Mouse (Mus musculus) mesoderm, embryonic 11.5 days (tissue): ENCODE data around the gene Lrrfip1.

ENCODE experiments used
- DNase-seq: peaks from one replicate; pipeline ENCODE4 v3.0.0-alpha.2; 2012; ENCODE audit warnings: low read depth, low spot score

Lrrfip1 gene

DNA sequence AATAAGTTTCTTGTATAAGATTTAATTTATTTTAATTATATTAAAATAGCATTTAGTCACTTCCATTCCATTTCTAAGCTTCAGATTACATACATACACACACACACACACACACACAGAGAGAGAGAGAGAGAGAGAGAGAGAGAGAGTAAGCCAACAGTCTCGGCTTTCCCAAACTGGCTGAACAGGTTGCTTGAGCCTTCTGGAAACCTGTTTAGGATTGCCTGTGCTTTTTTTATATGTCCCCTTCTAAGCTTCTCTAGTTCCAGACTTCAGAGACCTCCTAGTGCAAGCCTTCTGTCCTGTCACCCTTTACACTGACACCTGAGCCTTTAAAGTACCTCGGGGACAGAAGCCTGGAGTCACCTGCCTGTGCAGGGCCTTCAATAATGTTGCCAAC is 87.1 kb downstream of the Lrrfip1 start:
- DNase-seq: no peak

DNA sequence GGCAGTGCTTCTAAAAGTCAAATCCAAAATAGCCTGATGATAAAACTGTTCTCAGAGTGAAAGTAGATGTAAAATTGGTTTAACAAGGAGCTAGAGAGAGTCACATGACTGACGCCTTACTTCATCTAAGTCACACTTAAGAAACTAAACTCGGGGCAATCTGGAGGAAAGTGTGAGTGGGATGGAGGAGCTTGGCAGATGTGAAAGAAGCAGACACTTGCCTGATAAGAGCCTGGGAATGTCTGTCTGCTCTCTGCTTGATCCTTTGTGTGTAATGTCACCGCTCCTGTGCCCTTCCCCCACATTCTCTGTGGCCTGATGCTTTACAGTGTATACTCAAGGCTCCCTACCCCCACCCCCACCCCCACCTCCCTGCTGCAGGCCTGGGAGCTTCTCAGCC is 87.8 kb downstream of the Lrrfip1 start:
- no peak for DNase-seq

DNA sequence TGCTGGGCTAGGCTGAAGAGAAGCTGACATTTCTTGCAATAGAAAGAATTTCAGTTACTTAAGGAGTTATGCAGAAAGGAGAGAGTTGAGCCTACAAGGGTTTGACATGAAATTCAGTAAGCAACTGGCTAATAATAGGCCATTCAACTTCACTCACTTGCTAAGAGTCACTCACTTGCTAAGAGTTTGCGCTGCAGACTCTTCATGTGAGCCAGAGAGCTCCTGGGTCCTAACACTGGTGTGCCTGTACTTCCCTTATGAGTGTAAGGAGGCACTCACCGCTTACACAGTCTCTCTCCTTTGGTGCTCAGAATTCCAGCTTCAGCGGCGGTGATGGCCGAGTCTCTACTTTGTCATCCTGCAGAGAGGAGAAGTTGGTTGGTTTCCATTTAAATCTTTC is 88.2 kb downstream of the Lrrfip1 start:
- no peak for DNase-seq

DNA sequence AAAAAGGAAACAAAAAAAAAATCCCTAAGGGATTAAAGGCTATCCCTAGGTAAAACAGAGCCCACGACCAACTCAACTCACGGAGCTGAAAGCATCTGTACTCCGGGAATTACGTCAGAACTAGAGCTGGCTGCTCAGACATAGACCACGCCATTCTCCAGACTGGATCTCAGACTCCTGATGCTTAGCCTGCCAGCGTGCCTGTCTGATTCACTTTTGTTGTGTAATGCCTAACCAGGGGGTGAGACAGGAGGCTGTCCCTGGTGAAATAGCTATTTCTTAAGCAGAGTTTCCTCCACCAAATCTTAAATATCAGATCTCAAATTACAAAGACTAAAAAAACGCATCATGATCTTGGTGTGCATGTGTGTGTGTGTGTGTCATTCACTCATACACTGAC is 89.5 kb downstream of the Lrrfip1 start:
- no peak for DNase-seq

DNA sequence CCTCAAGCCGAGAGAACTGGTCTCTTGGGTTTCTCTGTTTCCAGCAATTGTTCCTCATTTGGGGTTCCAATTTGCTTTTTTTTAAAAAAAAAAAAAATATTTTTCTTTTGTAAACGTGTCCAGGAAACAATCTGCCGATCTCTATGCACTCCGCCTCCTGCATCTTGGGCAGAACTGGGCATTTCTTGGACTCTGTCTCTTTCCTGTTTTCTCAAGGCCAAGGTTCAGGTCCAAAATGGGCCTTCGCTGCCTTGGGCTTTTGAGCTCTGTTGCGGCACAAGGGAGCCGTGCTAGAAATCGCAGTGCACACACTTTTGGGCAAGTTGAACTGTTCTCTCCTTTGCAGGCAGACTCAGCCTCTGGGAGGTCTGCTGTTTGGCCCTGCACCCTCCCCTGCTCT is 90.4 kb downstream of the Lrrfip1 start:
- no peak for DNase-seq

DNA sequence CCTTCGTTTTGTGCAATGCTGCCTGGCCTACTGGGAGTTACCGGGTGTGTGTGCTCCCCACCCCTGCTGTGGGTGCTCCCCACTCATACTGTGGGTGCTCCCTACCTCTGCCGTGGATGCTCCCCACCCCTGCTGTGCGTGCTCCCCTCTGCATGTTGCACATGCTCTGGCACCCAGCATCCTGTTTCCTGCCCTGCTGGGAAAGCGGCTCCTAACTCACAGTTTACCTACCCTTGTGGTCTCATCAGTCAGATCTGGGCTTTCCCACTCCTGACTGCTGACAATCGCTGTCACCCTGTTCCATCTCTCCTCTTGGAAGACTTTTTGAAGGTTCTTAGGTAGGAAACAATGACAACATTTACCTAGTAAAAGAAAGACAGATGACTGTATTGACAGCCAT is 91.9 kb downstream of the Lrrfip1 start:
- no peak for DNase-seq

DNA sequence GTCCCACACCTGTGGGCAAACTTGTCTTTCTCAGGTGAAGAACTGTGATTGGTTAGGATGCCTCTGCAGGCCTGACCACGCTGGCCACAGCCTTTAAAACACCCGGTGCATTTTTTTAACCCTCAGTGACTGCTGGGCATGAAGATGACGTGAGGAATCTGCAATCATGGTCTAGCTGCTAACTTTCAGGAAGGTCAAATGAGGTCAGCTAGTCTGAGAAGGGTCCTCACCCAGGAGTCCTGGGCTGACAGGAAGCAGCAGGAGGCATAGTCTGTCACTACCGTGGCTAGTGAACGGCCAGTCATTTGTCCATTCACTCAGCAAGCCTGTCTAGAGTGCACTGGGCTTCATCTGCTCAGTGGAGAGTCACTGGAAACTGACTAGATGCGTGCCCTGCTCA is 93.9 kb downstream of the Lrrfip1 start:
- no peak for DNase-seq

DNA sequence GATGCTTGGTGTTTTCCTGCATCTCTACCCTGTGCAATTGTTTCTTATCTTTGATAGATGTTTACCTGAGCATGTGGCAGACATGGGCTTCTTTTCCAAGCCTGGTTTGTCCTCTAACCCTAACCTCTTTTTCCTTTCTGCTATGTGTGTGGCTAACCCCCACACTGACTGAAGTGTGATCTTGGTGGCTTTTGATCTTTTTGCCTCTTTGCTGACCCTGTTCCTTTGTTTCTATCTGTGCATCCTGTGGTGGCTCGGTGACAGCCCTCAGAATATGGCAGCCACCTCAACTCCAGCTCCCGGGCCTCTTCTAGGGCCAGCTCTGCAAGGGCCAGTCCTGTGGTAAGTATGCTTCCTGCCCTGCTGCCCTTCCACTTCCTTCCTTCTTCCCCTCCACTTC is 94.8 kb downstream of the Lrrfip1 start:
- no peak for DNase-seq

DNA sequence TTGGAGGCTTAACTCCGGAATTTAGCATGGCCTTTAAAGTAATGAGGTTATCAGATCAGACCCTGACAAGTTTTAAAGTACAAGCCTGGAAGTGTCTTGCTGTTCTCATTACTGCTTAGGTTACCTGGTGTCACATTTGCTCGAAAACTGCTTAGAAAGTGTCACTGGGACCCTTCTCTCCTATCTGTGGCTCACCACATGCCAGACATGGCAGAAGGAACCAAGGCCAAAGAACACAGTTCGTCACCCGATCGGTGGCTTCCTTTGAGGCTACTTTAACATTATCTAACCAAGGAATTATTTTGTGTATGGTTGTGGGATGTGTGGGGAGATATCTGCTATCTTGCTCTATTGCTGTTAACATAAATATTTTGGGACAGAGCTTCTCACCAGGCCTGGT is 95.5 kb downstream of the Lrrfip1 start:
- DNase-seq: no peak

DNA sequence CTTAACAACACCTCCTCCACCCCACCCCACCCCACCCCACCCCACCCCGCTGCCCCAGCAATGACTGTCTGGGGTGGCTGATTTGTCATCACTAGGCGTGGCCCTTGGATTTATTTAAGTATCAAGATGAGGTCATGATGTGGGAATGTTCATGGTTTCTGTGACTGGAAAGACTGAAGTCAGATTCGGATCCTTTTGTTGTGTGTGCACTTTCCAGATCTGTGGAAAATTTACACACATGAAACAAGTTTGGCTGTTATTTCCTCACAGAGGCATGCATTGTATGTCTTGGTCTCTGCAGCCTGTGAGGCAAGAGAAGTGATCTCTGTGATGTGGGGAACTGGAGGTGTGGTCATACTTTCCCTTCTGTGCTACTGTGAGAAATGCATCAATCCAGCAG is 96.7 kb downstream of the Lrrfip1 start:
- DNase-seq: no peak

DNA sequence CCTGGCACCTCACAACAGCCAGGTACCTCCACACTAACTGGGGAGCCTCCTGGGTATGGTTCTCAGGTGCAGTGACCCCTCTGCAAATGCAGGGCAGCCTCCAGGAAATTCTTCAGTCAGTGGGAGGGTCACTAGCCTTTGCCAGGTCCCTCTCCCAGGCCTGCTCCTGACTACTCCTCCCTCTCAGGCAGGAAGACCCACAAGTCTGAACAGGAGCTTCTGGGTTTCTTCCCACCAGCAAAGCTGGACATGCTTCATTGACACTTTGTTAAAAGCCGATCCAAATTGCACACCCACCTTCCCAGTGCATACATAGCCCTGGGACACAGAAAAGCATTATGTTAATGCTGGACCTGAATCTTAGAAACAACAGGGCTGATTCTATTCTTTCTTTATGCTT is 97.3 kb downstream of the Lrrfip1 start:
- no peak for DNase-seq

DNA sequence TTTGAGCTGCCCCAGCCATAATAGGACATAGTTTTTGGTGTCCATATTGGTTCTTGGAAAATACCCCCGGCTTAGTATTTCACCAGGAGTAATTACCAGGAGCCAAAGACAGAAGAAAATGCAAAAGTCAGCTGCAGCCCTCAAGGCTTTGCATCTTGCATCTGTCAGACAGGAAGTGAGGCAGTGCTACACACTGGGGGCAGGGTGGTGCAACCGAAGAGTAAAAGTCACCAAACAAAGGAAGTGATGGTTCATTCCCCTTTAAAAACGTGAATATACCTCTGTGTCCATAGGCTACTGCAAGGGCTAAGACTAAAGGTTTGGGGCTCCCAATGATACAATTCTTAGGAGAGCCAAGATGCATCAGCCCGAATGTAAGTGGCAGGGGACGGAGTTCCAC is 98.0 kb downstream of the Lrrfip1 start:
- DNase-seq: no peak

DNA sequence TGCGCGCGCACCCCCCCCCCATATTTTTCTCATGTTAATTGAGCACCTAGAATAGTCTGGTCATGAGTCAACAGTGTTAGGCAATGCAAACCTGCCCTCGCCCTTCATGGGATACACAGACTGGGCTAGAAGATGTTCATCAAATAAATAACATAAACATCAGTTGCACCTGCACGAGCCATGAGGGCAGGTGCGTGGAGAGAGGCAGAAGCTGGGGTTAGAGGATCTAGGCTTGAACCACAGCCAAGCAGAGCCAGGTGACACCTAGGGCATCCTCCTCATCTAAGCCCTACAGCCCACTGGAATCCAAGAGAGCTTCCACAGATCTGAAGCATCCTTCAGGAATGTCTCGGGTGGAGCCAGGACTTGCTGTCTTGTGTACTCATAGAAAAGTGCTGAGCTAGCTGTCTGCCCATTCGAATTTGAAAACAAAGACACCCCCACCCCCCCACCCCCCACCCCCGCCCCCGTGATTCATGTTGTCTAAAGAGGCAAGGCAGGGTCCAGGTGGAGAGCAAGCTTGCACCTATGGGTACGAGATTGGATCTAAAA is 98.8 kb downstream of the Lrrfip1 start:
- no peak for DNase-seq

DNA sequence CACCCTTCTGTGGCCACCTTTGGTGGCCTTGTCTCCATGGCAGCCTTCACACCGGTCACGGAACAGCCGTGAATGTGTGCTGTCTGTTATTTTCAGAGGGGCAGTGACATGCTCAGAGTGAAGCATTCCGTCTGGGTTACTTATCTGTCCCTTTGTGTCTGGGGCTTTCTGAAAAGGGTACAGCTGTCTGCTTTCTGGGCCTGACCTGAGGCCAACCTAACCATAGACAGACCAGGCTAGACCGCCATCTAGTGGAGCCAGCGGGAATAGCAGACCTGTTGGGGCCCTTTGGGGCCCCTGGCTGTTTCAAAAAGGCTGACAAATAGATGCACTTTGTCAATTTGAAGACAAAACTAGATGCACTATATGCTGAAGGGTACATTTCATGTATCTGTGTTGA is 100.3 kb downstream of the Lrrfip1 start:
- DNase-seq: peak; percentile 78

DNA sequence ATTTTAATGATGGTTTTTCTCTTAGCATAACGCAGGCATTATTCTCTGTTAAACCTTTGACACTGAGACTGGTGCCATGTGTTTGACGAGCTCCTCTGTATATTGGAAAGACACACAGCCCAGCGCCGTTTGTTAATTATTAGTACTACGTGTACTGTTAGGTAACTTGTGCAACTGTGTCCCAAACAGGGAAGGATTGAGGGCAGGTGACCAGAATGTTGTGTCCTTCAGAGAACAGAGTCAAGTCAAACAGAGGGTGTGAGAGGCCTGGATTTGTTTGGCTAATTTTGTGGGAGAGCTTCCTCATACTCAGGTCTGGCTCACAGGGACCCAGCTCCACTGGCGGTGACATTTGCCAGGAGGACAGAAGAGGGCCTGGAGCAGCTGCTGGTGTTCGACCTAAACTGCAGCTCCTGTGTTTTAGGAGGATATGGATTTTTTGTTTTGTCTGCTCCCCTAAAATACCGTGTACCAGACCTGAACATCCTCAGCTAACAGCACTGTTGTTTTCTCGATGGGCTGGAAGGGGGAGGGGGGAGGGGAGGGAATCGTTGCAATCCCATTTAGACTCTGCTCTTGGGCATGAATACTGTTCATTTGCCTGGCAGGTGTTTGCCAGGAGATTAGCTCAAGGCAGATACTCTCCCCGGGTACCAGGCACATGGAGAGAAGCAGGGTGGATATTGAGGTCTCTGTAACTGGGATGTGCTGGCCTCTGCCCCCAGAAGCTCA is 103.3 kb downstream of the Lrrfip1 start:
- no peak for DNase-seq

DNA sequence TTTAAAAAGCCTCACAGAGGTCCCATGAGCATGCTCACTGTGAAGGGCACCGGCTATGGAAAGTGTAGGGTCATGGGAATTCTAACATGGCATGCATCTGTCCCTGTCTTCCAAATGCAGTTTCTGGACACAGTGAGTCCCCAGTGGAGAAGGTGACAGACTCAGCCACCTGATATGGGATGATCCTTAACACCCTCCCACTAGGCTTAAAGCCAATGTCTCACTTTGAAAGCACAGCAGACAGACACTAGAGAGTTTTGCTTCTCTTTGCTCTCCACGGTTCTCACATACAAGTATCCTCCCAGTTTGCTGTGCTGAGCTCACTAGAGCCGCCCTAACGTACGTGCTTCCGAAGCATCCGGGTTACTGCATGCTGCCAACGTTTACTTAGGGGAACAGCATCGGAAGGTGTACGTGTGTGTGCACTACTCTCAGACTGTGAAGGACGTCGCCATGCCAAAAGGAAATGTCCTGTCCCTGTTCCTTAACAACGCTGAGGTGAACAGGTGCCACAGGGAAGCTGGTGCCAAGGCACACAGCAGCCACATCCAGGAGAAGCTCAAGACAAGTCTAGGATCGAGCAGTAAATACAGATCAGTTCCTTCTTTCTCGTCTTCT is 104.9 kb downstream of the Lrrfip1 start:
- no peak for DNase-seq

DNA sequence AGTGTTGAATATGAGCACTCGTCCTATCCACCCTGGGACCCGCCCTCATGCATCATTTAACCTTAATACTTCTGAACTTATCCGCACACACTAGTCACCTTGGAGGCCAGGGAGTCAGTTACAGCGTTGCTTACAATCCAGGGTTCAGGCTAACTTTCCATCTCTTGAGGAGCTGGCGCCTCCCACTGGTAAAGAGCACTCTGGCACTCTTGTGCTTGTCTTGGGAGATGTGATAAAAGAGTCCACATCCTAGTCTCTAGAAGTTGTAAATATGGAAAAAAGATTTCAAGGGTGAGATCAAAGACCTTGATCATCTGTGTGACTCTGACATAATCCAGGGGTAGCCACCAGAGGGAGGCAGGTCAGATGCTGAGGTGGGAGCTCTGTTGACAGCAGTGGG is 109.0 kb downstream of the Lrrfip1 start:
- no peak for DNase-seq

DNA sequence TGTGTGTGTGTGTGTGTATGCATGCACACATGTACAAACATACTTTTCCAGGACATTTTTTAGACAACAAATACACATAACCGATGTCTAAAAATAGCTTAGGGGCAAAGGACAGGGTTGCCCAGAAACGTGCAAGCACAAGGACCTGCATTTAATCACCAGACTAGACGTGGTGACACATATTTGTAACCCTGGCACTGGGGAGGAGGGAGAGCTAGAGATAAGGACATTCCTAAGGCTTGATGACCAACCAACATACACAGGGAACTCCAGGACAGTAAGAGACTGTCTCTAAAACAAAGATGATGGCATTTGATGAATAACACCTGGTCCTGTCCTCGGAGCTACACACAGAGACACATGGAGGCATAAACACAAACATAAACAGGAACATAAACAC is 110.8 kb downstream of the Lrrfip1 start:
- no peak for DNase-seq

DNA sequence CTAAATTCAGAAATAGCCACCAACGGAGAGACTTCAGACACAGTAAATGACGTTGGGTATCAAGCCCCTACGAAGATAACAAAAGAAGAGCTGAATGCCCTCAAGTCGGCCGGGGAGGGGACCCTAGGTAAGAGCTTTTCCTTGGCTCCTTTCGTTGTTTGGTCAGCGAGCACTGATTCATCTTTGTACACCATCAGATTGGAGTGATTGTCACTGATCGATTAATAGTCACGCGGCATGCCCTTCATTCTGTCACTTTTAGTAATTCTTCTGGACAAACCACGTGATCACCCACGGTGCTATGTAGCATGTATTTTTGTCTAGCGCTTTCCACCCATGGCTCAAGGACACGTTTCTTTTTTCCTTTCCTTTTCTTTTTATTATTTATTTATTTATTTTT is 113.6 kb downstream of the Lrrfip1 start:
- no peak for DNase-seq

DNA sequence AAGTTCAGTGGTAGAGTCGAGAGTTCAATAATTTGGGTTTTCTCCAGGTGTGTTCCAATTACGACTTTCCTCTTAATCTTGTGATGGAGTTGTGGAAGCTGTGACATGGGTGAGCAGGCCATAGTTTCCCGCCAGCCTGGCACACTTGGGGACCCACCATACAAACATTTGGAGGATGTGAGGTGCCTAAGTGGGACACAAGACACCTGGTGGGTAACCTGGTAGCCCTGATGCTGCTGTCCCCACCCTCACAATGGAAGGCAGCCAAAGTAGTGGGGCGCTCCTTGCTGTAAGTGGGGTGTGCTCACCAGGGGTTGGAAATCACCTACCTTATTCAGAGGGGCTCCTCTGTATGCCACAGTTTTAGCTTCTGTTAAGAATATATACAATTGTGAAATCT is 114.1 kb downstream of the Lrrfip1 start:
- DNase-seq: no peak

DNA sequence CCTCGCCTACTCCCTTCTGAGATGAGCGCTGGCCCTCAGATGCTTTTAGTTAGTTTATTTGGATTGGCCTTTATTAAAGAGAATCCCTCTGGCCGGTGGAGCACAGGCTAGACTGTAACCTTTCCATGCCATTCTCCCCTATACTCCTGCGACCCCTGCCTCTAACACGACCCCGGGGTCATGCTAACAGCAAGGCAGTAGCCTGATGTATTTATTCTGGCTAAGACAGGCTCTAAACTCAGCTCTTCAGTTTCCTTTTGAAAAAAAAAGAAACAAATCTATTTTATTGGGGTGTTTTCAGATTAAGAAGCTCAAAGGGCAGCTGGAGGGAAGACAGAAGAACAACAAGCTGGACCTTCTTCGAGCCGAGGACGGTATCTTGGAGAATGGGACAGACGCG is 123.6 kb downstream of the Lrrfip1 start:
- no peak for DNase-seq

DNA sequence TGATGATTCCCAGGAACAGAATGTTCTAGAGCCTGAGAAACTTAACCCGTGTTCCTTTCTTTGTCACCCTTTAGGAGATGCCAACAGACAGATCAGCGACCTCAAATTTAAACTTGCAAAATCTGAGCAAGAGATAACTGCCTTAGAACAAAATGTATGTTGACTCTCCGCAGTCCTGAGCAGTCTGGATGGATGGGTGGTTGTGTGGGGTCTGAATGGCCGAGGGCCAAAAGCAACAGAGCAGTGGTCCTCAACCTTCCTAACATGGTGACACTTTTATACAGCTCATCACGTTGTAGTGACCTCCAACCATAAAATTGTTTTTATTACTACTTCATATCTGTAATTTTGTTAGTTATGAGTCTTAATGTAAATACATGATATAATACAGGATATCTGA is 124.5 kb downstream of the Lrrfip1 start:
- no peak for DNase-seq

DNA sequence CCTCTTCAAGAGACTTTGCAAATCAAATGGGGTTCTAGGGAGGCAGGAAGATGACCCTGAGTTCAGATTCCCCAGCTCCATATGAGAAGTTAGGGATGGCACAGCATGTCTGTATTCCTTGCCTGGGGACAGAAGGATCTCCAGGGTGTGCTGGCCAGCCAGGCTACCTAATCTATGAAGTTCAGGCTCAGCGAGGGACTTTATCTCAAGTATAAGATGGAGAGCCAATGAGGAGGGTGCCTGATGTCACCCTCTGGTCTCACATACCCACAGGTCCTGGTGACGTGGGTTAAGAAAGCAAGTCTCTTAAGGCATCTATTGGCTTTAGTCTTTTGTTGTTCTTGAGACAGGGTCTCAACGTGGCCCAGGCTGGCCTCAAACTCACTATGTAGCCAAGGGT is 124.9 kb downstream of the Lrrfip1 start:
- no peak for DNase-seq

DNA sequence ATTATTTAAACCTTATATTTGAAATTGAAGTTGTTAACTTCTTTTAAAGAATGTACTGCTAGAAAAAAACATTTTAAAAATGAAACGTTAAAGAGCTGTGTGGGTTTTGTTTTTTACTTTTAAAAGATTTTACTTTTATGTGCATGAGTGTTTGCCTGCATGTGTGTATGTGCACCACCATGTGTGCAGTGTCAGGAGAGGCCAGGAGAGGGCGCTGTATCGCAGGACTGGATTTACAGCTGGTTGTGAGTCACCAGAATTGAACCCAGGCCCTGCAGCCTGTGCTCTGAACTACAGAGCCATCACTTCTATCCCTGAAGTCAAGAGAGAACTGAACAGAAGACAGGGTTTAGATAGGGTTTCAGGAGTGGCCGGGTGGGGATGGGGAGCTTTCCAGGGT is 130.3 kb downstream of the Lrrfip1 start:
- DNase-seq: no peak
